Mouse (Mus musculus) hematopoietic stem cell, adult 5-6 weeks (primary cell): Measurements from ENCODE around the gene Serpina3b. TPM values are rescaled to one million over a fixed set of nuclear protein-coding genes. Genes with fewer than 3 reads are reported as not detected.

Experiments used
- ATAC-seq, 2 experiments: fragments of 125-278 bp in 1 of 2; replicated peaks in 1 of 2; 2 replicates each; pipeline ENCODE4 v1.8.0; 2016 to 2017; ENCODE audit warnings: inconsistent platforms in 2 of 2, mild to moderate bottlenecking in 2 of 2, moderate number of reproducible peaks in 2 of 2, low read depth in 1 of 2, moderate TSS enrichment in 1 of 2; ENCODE audit not compliant: low FRiP score in 2 of 2, poor library complexity in 2 of 2, severe bottlenecking in 2 of 2, insufficient read depth in 1 of 2, low TSS enrichment in 1 of 2
- total RNA-seq: library from RNA; stranded (forward); fragments of 172-1452, 232-1000 nt; gene quantifications from 2 replicates; pipeline ENCODE4 v1.2.3, GENCODE M21; 2017

The Serpina3b gene
- total RNA-seq, 1 experiment from 2014 or later: not detected

- ATAC-seq: no peak
These were observed 24.2 kb downstream of the Serpina3b start for GRCm38 (mm10) chr12:104151989-104152388.

- ATAC-seq: no peak
These were observed 25.3 kb downstream of the Serpina3b start for GRCm38 (mm10) chr12:104153041-104153645.

- ATAC-seq: no peak
These were observed 25.9 kb downstream of the Serpina3b start, which contains the start of gene Serpina3c for GRCm38 (mm10) chr12:104153656-104154055. Gene Serpina3c, minus strand, starts transcription at chr12:104153870.

GRCm38 (mm10) chr12:104174747-104175146 is 47.0 kb downstream of the Serpina3b start:
- ATAC-seq: no peak

GRCm38 (mm10) chr12:104175636-104176035 is 47.8 kb downstream of the Serpina3b start:
- ATAC-seq: no peak

GRCm38 (mm10) chr12:104178577-104178976 is 50.8 kb downstream of the Serpina3b start:
- ATAC-seq: no peak

- ATAC-seq: no peak
These were observed 51.2 kb downstream of the Serpina3b start for GRCm38 (mm10) chr12:104178987-104179386.

GRCm38 (mm10) chr12:104185046-104185445 is 57.2 kb downstream of the Serpina3b start:
- ATAC-seq: no peak

- ATAC-seq: no peak
These were observed 58.3 kb downstream of the Serpina3b start for GRCm38 (mm10) chr12:104186041-104186581.

Other genes starting within 250 kb of the Serpina3b start
- gene Serpina1c, start 223.1 kb upstream of the Serpina3b start, total RNA-seq: not detected in 2 replicates
- gene Serpina1e, start 169.0 kb upstream of the Serpina3b start, total RNA-seq: not detected in 2 replicates
- 1.1 TPM in 1 of 2 replicates, not detected in the other for gene Serpina11, start 138.0 kb upstream of the Serpina3b start, total RNA-seq
- not detected in 2 replicates for gene Serpina9, start 114.2 kb upstream of the Serpina3b start, total RNA-seq
- gene Serpina12, start 83.6 kb upstream of the Serpina3b start, total RNA-seq: not detected in 2 replicates
- not detected in 2 replicates for gene Serpina5, start 26.9 kb upstream of the Serpina3b start, total RNA-seq
- gene Serpina3a, start 15.3 kb upstream of the Serpina3b start, total RNA-seq: not detected in 2 replicates
- gene Serpina3c, start 25.9 kb downstream of the Serpina3b start, total RNA-seq: not detected in 2 replicates
- 7.3 and 9.6 TPM in 2 replicates for gene Serpina3f, start 86.5 kb downstream of the Serpina3b start, total RNA-seq
- gene Serpina3g, start 108.2 kb downstream of the Serpina3b start, total RNA-seq: 197 and 202 TPM in 2 replicates
- 0.10 TPM in 1 of 2 replicates, not detected in the other for gene Serpina3i, start 135.1 kb downstream of the Serpina3b start, total RNA-seq
- not detected in 2 replicates for gene Serpina3j, start 186.6 kb downstream of the Serpina3b start, total RNA-seq
- not detected in 2 replicates for gene Serpina3k, start 210.5 kb downstream of the Serpina3b start, total RNA-seq
- not detected in 2 replicates for gene Serpina3m, start 210.5 kb downstream of the Serpina3b start, total RNA-seq